Mouse (Mus musculus) heart, adult 2 months (tissue): ENCODE data around the gene Gnat1.

Source experiments
- CTCF ChIP-seq: fragments of 200-600 bp; IDR thresholded peaks from 2 replicates; pipeline ENCODE4 v1.8.1; 2022; ENCODE audit warnings: antibody characterized with exemption, mild to moderate bottlenecking, moderate library complexity
- POLR2A ChIP-seq: fragments of 200-500 bp; IDR thresholded peaks from 2 replicates; pipeline ENCODE4 v1.6.1; 2011; ENCODE audit warnings: mild to moderate bottlenecking, low read depth, low read length, control low read depth; ENCODE audit not compliant: insufficient read depth

DNA sequence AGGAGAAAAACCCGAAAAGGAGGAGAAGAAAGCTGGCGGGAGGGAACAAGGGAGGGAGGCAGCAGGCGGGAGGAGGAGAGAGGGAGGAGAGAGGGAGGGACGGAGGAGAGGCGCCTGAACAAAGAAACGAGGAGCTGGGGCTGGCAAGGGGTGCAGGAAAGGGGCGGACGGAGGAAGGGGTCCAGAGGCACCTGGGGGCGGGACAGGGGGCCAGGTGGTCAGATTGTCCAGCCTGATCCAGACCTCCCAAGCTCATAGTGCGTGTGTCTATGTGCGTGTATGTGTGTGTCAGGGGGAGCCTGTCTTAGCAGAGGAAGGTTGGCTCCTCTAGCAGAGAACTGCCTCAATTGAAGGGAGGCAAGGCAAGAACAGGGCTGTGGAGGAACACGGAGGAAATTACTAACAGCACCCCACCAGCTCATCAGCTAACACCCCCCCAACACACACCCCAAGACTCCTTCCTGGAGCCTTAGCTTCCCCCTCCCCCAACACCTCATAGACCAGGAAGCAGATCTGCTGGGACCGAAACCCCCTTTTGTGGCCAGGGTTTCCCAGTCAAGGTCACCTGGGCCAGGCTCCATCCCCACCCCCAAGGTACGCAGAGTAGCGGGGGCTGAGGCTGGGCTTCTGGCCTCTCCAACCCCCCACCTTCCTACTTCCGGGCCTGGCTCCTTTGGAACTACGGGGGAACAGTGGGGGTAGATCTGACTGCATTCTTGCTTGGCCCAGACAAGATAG is 28.4 kb upstream of the Gnat1 start:
- no peak for TF ChIP-seq CTCF
- no peak for TF ChIP-seq POLR2A
